Mouse (Mus musculus) adipocyte (in vitro differentiated cells): Measurements from ENCODE around the gene Glb1.

ENCODE experiments used
- DNase-seq: peaks from one replicate; pipeline ENCODE4 v3.0.0-alpha.2; 2016; ENCODE audit warnings: low spot score

Glb1 gene

GRCm38 (mm10) chr9:114395258-114395657, 5.6 kb upstream of the Glb1 start:
- DNase-seq, result no peak

DNA sequence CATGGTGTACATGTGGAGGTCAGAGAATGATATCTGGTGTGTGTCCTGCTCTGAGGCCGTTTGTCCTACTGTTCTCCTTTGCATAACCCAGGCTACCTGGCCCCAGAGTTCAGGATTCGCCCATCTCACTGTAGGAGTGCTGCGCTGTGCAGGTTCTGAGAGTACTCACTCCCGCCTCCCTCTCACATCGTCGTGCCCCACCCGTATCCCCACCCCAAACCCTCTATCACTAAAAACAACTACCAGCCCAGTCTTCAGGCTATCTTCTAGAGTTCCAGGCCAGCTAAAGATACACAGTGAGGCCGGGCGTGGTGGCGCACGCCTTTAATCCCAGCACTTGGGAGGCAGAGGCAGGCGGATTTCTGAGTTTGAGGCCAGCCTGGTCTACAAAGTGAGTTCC, 1.2 kb upstream of the Glb1 start:
- DNase-seq, result no peak

- peak; percentile 61 for DNase-seq
These were observed 308 bp upstream of the Glb1 start for GRCm38 (mm10) chr9:114400588-114400948.

DNA sequence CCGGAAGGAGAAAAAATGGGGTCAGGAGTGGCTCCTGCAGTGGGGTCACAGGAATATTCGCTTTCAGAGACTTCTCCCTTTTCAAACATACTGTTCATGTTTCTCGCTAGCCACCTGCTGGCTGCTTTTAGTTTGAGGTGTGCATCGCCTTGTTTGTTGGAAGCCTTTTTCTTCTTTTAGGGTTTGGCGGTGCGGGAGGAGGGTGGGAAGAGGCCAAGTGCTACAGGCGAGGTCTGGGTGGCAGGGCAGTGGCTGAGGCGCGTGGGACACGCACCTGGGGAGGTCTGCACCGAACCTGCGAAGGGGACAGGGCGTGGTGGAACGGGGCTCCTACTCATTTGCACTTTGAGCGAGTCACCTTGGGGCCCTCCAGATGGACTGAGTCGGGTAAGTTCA, 807 bp downstream of the Glb1 start:
- peak; percentile 42 for DNase-seq

DNA sequence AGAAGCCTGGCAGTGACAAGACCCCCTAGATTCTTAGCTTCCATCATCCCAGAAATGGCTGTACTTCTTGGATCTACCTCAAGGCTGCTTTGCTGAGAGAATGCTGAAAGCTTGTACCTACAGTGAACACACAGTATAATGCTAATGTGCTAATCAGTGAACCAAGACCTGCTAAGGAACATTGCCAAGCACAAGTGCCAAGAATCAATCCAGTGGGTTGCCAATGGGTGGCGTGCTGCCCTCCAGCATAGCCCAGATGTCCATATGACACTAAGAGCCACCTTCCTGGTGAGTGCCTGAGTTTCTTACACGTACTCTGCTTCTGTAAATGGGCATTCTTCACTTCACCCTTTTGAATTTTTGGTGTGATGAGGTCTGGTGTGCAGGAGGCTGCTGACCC, 6.8 kb downstream of the Glb1 start:
- peak; percentile 43 for DNase-seq

DNA sequence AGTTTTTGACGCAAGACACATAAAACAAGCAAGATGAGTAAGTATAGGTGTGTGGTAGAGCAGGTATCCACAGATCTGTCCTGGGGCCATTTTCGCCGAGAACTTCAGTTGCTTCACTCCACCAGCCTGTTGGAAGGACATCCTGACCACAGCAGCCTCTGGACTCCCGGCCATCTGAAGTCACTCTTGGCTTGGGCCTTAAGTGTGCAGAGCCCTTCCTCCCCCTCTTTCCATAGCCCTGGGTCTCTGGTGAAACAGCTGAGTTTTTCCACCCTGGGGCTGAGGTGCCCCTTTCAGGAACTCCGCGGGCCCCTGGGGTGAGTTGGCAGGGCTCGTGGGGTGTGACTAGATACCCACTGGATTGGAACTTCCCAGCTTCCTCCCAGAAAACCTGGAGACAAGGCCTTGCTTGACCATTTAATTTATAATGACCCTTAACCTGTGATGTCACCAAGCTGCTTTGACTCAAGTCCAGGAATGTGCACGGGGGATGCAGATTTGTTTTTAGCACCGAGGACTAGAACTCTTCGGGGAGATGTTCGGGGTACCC, 9.5 kb downstream of the Glb1 start:
- no peak for DNase-seq

DNA sequence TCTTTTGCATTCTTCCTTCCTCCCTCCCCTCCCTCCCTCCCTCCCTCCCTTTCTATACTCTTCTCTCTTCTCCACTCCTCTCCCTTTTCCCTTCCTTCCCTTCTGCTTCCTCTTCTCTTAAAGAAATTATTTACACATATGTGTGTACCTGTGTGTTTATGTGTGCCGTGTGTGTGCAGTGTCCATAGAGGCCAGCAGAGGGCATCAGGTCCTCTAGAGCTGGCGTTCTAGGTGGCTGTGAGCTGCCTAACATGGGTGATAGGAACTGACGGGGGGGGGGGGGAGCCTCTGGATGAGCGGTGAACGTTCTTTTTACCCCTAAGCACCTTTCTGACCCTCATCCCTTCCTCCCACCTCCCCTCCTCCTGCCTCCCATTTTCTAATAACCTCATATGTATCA, 10.4 kb downstream of the Glb1 start:
- DNase-seq, result no peak

- no peak for DNase-seq
These were observed 11.5 kb downstream of the Glb1 start for GRCm38 (mm10) chr9:114412406-114412805.

- no peak for DNase-seq
These were observed 13.0 kb downstream of the Glb1 start for GRCm38 (mm10) chr9:114413866-114414265.

- peak; percentile 70 for DNase-seq
These were observed 14.8 kb downstream of the Glb1 start for GRCm38 (mm10) chr9:114415701-114416100.

- no peak for DNase-seq
These were observed 16.0 kb downstream of the Glb1 start for GRCm38 (mm10) chr9:114416646-114417517.

- peak; percentile 36 for DNase-seq
These were observed 17.3 kb downstream of the Glb1 start for GRCm38 (mm10) chr9:114418187-114418586.

DNA sequence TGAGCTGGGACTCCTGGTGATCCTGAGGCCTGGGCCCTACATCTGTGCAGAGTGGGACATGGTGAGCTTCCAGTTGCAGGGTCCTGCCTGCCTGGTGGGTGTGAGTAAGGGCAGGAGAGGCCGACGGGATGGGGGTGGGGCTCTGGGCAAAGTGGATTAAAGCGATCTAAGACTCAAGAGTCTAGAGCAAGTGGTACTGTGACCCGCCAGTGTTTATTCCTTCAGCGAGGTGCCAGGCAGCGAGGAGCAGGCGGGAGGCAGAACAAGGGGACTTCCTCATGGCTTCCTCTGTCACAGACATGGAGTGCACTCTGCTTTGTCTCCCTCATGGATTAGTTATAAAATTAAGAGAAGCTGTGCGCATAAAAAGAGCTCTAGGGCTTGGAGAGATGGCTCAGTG, 19.6 kb downstream of the Glb1 start:
- no peak for DNase-seq

DNA sequence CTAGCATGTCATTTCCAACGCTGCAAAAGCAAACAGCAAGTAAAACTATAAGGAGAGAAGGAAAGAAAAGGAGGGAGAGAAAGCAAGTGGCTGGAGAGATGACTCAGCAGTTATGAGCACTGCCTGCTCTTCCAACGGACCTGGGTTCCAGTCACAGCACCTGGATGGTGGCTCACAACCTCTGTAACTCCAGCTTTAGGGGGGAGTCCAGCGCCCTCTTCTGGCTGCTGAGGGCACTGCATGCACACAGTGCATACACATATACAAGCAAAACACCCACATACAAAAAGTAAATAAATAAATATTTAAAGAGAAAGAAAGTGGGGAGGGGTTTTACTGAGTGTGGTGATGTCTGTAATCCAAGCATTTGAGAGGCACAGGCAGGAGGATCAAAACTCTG, 20.2 kb downstream of the Glb1 start:
- no peak for DNase-seq

GRCm38 (mm10) chr9:114421797-114422196, 20.9 kb downstream of the Glb1 start:
- no peak for DNase-seq

DNA sequence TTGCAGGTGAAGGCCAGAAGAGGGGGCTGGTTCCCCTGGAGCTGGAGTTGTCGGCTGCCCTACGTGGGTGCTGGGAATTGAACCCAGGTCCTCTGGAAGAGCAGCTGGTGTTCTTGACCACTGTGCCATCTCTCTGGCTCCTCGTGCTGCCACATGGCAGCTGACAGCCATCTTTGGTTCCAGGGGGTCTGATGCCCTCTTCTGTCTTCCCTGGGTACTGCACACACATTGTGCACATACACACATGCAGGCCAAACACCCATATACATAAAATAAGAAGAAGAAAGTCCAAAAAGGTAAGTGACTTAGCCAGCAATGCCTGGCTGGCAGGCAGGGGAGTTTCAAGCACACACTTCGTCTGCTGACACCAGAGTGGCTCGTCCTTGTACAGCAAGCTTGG, 24.7 kb downstream of the Glb1 start:
- DNase-seq, result no peak

DNA sequence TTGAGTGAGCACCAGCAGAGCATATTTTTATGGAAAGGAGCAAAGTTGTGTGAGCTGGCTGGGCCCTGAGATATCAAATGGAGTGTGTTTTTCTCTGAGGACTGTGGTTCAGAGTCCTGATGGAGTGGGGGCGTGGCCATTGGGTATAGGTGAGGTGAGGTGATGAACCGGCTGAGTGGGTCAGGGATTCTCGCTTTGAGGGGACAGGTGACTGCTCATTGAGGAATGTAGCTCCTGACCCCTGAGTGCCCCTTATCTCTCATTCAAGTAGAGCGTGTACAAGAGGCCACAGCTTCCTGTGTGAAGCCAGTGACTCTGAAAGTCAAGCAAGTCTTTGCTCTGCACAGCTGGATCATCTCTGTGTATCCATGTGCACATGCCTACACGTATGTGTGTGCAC, 25.3 kb downstream of the Glb1 start:
- no peak for DNase-seq

GRCm38 (mm10) chr9:114427425-114427824, 26.5 kb downstream of the Glb1 start:
- no peak for DNase-seq

DNA sequence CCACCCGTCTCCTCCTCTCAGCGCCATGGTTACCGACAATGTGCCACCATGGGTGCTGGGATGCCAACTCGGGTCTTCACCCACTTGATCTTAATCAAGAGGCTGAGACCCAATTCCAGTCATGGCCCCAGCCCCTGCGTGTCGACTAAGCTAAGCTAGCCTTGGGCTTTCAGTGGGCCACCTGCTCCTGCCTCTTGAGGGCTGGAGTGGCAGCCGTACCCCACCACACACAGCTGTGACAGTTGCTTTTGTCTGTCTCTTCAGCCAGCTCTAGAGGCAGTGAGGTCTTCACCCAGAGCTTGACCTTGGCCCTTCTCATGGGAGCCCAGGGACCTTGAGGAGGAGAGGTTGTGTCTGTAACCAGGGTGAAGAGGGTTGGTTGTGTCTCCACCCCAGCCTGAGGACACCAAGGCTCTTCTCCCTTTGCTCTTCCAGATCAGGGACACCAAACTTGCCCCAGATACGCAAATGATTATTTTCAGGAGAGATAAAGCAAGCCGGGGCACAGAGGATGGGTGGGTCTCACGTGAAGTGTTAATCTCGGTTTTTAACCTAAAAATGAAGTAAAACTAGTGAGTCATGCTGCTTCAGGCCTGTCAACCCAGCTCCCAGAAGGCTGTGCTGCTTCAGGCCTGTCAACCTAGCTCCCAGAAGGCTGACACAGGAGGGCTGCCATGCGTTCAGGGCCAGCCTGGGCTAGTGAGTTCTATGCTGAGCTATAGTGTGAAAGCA, 27.4 kb downstream of the Glb1 start:
- DNase-seq, result no peak

GRCm38 (mm10) chr9:114435668-114436067, 34.8 kb downstream of the Glb1 start:
- no peak for DNase-seq

DNA sequence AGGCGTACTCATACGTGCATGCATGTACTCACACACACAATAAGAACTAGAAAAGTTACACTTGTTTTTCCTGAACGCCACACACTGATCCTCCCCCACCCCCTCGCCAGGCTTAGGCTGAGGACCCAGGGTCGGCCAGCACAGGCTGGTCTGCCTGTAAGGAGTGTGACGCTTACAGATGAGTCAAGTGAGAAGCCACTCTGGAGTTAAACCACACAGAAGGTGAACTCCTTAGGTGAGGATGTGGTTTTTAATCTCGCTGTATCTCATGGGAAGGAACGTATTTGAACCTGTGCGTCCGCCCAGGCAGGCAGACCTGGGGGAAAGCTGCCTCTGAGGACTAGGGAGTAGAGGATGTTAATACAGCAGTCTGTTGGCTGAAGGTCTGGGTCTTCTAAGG, 39.7 kb downstream of the Glb1 start:
- no peak for DNase-seq

DNA sequence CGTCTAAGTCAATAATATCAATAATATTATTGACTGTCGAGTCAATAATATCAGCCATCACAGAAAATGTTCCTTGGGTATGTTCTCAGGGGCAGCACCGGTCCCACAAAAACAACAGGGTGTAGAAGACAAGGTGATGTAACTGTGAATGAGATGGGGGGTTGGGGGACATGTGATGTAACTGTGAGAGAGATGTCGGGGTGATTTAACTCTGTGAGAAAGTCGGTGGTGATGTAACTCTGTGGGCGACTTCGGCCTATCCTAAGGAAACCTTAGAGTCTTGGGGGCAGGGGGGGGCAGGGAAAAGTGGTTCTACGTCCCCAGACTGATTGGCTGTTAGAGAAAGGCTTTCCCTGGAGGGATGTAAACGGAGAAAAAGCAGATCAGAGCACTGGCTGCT, 41.3 kb downstream of the Glb1 start:
- no peak for DNase-seq

- DNase-seq, result no peak
These were observed 42.0 kb downstream of the Glb1 start for GRCm38 (mm10) chr9:114442893-114443292.
